Mouse (Mus musculus): Measurements from ENCODE around the gene Nrtn.
A peak's percentile ranks its signal among the peaks of the same experiment; 100 is the strongest.

The Nrtn gene

GRCm38 (mm10) chr17:56762769-56763731 is 5.7 kb upstream of the Nrtn start:
- DNase-seq (ENCODE audit: low spot score) = peak; percentile 79

DNA sequence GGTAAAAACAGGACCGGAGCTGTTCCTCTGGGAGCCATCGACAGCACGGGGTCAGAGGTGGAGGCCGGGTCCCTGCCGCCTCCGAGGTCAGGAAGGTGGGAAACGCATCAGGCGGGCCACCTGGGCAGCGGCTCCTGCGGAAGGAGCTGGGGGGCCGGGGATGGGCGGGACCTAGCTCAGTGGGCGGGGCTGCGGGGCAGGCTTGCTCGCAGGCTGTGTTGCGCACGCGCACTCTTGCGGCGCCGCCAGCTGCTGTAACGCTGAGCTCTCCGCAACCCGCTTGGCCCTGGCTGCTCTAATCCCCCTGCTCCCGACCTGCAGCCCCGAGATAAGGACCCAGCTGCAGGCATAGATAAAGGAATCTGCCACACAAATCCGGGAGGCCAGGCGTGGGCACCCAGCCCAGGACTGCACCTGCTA is 4.7 kb upstream of the Nrtn start:
- peak; percentile 95 for DNase-seq (ENCODE audit: low spot score)

GRCm38 (mm10) chr17:56761077-56761476 is 3.7 kb upstream of the Nrtn start:
- DNase-seq (ENCODE audit: low spot score) = no peak

DNA sequence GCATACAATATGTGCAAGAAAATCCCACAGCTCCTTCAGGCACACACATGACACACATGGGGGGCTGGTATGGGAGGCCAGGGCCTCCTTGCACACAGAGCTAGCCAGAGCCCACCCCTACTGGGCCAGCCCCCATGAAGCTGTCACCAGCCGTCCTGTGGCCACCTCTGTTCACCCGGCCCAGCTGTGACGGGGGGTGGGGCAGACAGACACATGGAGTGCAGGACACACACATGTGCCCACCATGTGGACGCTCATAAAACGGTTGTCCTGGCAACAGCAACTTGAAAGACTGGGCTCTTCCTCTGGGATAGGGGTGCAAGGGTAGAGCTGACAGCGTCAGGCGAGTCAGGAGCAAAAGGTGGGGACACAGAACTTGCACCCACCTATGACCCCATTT is 1.9 kb upstream of the Nrtn start:
- no peak for DNase-seq (ENCODE audit: low spot score)

DNA sequence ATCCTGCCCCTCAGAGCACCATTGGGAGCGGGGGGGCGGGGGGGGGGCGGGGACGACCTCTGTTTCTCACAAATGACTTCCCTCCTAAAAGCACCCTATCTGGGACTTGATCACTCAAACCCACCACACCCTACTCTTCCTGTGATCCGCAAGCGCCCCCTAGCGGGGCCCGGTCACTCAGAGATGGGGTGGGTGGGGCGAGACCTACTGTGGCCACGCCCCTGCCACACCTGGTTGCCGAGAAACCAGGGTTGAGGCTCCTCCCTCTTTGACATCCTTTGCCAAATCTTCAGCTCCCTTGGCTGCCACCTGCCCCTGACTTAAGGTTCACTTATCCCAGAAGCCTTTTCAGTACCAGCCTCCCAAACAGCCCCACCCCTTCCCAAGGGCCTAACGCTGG is 802 bp upstream of the Nrtn start:
- peak; percentile 65 for DNase-seq (ENCODE audit: low spot score)

DNA sequence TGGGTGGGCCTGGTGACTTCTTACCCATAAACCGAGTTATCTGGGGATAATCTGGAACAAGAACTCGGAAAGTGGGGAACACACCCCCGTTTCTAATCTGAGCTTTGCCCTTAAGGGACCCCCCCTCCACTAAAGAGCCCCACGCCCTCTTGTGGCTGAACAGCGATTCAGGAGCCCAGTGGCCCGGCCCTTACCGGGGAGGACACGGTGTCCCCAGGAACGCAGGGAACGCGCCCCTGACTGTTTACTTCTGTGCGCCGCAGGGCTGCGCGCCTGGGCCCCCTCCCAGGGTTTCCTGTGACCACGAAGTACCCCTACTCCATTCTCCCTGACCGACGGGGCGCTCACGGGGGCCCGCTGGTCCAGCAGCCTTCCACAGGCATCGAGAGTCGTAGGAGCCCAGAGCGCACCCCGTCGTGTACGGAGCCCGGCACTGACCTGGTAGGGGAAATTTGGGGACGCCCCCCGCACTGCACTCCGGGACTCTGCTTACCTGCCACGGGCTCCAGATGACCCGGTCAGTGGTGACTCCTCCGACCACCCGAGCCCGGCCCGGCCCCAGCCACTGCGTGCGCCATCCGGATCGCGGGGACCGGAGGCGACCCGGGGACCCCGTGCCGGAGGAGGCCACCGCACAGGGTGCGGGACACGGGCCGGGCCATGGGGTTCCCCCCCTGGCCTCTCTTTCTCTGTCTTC is 479 bp downstream of the Nrtn start:
- no peak for DNase-seq (ENCODE audit: low spot score)

DNA sequence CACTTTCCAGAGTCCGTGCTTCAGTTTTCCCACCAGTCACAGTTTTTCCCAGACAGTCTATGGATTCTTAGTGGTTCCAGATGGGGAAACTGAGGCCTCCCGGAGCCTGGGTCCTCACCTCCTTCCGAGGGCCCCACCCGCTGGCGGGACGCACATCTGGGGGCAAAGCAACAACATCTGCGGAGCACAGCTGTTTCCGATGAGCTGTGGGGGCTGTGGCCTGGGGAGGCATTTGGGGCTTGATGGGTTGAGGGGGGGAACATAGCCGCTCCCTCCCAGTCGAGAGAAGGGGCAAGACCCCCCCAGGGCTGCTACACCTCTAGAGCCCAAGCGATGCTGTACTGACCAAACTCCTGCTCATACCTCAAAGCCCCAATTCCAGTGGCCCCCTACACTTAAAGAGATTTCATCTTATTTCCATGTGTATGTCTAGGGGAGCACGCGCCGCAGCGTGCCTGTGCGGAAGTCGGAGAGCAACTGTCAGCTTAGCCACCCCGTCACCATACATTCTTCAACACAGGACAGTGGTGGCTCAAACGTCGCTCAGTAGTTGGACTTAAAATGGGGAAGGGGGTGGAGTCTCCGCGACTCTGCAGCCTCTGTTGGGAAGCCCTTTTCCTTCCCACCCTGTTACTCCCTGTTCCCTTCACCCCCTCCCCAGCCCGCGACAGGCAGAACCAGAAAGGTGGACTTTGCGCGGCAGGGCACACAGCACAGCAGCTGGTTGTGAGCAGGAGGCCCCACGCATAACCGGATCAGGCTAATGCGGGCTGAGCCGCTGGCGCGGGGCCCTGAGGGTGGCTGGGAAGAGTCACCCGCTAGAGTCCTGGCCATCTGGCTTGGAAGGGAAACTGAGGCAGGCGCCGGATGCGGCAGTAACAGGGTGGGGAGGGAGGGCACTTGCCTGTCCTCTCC is 2.8 kb downstream of the Nrtn start:
- no peak for DNase-seq (ENCODE audit: low spot score)

DNA sequence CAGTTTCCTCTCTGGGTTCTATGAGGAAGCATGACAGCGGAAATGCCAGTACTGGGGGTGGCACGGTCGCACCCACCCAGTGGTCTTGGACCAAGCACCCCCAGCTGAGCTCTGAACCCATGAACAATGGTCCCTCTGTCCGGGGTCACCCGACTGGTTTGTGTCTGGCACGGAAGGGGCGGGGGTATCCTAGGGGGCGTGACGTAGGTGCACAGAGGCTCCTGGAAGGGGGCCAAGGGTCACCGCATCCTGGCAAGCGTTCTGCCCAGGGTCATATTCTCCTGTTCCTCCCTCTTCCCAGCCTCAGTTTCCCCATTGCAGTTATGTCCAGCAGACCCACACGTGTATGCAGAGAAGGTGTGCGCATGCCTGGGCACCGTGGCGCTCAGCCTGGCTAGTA is 3.9 kb downstream of the Nrtn start:
- no peak for DNase-seq (ENCODE audit: low spot score)

GRCm38 (mm10) chr17:56751404-56752072 is 5.8 kb downstream of the Nrtn start:
- peak; percentile 63 for DNase-seq (ENCODE audit: low spot score)

DNA sequence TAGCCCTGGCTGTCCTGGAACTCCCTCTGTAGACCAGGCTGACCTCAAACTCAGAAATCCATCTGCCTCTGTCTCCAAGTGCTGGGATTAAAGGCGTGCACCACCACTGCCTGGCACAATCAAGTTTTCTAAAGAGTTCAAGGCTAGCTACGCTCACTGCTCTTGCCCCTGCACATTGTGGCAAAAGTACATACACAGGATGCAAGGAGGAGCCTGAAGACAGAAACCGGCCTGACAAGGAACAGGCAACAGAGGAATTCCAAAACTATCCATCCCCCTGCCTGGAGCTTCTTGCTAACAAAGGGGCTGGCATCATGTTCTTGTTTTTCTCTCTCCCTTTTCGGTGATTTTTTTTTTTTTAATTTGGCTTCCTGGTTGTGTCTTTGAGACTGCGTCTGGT is 13.2 kb downstream of the Nrtn start:
- no peak for DNase-seq (ENCODE audit: low spot score)

GRCm38 (mm10) chr17:56740788-56741160 is 16.6 kb downstream of the Nrtn start:
- no peak for DNase-seq (ENCODE audit: low spot score)

DNA sequence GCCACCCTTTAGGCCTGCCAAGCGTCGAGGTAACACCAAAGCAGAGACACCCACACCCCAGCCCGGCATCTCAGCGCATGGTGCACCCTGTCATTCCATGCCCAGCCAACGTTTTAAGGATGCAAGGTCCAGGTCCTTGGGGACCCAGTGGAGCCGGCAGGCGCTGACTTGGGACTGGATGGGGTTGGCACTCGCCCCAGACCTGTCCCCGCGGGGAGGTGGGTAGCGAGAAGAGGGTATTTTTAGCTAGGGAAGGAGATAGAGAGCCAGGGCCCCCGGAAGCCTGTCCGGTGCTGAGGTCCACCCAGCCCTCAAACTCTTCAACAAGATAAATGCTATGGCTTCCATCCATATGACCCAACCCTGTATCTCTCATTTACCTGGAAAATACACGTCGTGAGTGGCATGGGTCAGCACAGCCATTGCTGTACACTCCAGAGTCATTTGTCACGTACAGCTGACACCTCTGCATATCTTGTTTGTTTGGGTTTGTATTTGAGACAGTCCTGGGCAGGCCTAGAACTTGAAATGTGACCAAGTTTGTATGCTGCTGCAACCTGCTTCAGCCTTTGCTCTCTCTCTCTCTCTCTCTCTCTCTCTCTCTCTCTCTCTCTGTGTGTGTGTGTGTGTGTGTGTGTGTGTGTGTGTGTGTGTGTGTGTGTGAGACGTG is 17.1 kb downstream of the Nrtn start:
- DNase-seq (ENCODE audit: low spot score) = no peak

DNA sequence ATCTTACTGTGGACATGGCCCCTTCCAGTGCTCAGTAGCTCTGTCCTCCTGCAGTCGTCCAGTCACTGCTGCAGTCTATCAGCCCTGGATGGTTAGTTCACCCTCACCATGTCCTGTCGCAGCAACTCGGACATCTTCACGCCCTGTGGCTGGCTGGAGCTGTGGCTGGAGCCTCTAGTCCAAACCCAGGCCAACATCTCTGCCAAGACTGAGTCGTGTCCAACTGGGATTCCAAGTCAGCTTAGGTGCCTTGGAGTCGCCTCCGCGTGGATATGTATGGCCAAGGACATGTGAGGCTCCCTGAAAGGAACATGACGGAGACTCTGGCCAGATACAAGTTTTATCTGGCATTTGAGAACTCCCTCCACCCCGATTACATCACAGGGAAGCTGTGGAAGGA is 19.1 kb downstream of the Nrtn start:
- DNase-seq (ENCODE audit: low spot score) = no peak

- no peak for DNase-seq (ENCODE audit: low spot score)
These were observed 20.8 kb downstream of the Nrtn start for GRCm38 (mm10) chr17:56736534-56736933.

DNA sequence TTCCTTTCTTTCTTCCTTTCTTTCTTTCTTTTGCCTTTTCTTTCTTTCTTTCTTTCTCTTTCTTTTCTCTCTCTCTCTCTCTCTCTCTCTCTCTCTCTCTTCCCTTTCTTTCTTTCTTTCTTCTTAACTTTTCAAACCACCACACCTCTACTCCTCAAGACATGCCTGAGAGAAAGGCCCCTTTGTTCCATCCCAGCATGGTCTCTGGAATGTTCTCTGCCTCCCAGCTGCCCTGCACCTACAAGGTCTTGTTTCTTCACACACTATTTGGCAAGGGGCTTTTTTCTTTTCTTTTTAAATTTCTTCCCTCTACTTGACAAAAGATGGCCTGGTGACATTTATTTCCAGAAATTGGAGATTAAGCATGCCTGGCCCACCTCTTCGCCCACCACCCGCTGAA is 27.7 kb downstream of the Nrtn start:
- DNase-seq (ENCODE audit: low spot score) = no peak

GRCm38 (mm10) chr17:56729151-56729550 is 28.2 kb downstream of the Nrtn start:
- DNase-seq (ENCODE audit: low spot score) = no peak

GRCm38 (mm10) chr17:56728117-56728516 is 29.2 kb downstream of the Nrtn start:
- no peak for DNase-seq (ENCODE audit: low spot score)

DNA sequence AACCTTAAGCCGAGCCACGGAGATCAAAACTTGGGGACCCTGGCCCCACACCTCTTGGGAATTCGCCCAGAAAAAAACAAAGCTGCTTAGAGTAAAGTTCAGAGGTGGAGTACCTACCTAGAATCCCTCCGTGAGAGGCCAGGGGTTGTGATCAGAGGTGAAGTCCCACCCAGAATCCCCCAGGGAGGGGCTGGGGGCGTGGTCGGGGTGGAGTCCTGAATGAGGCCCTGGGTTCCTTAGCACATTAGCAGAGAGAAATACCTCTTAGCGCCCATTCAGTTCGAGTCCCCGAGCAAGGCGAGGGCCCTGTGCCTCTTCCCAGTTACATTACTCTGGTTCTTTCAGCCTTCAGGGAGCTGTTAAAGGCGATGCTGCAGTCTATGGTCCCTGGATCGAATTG is 29.7 kb downstream of the Nrtn start:
- peak; percentile 20 for DNase-seq (ENCODE audit: low spot score)

DNA sequence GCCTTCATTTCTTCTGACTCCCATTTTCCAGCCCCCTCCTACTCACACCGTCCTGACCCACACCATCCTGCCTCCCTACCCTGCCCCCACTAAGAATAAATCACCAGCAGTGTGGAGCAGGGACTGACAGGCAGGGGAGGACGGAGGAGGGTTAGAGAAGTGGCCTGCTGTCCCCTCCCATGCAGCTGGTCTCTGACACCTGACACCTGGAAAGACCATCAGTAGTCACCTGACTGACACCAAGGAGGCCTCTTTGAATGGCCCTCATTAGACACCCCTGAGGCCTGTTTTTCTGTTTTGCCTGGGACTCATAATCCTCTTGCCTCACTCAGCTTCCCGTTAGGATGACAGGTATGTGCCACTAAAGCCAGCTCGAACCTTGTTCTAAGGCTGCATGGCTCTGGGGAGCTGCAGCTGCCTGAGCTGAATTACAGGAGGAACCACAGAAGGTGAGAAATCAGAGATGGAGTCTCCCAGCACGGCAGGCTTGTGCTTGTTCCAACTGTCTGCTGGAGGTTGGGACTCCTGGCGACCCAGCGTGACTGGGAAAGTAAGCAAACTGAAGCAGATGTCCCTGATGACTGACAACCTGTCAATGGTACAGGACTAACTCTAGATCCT is 30.2 kb downstream of the Nrtn start:
- no peak for DNase-seq (ENCODE audit: low spot score)

DNA sequence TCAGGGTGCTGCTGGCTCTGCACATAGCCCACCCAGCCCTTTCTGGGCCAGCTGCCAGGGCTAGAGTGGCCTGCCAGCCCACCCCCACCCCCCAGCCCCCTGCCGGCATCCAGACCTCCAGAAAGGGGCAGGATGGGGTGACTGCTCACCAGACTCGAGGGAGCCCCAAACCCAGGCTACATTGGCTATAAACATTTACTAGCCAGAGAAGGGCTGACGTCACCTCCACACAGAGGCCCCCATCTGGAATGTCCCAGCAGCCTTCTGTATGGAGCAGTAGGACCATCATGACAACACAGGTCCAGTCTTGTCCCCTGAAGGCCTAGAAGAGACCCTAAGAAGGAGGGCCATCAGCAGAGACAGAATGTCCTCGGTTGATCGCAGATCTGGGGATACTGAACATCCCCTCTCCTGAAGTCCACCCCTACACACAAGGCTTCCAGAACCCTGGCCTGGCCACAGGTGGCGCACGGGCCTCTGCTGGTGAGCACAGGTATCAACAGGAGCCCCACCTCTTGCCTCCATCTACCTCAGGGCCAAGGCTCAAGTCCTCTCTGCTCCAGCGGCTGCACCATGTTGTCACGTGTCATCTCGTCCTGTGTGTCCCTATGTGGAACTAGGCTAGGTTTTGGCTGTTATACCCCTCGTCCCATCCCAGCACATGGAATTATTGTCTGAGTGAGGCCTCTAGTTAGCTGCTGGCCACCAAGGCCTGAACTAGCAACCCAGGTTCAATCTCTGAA is 33.7 kb downstream of the Nrtn start:
- DNase-seq (ENCODE audit: low spot score) = no peak

All from retina, embryonic 14.5 days (tissue).